Mouse (Mus musculus): Measurements from ENCODE around the gene Ear1. TPM values are rescaled to one million over a fixed set of nuclear protein-coding genes. Genes with fewer than 3 reads are reported as not detected.
"Not testable (repeated sequence)": the region's sequence is repeated elsewhere in the genome, so short reads cannot be mapped to it uniquely, and the experiment has no call there.

Ear1 gene
- polyA plus RNA-seq, 1 experiment from 2014 or later, result not detected

DNA sequence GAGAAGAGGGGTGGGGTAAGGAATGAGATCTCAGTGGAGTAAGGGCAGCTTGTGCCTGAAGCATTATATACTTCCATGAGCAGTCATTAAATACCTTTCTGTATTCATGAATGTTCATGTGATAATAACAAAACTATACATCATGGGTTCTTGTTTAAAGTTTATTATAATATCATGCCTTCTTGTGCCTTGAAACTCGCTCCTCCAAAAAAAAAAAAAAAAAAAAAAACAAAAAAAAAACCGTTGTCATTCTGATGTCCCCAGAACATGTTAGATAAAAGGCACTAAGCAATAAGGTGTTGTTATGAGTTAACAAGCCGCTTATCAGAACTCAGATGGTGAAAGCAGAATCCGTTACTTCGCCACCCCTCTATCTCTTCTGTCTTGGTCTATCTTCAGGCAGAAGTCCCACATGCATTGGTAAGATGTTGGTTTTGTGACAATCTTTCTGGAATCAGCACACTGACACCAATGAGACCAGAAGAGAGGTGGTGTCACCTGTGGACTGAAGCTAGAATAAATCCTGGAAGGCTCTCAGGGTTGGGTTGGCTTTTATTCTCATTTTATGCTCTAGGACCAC, 4.7 kb upstream of the Ear1 start:
- ATAC-seq (ENCODE audit: insufficient number of reproducible peaks, low FRiP score, low TSS enrichment, low read depth), result not testable (repeated sequence)

GRCm38 (mm10) chr14:43877789-43878188, 2.5 kb upstream of the Ear1 start:
- ATAC-seq (ENCODE audit: insufficient number of reproducible peaks, low FRiP score, low TSS enrichment, low read depth); H3K4me3 ChIP-seq (ENCODE audit: low read depth, low read length); H3K9ac ChIP-seq (ENCODE audit: low read length); H3K27ac ChIP-seq (replicated peaks; ENCODE audit: low read depth, low read length); H3K4me2 ChIP-seq (ENCODE audit: low read depth, severe bottlenecking); H3K9me3 ChIP-seq (ENCODE audit: control insufficient read depth, low read length); DNase-seq (ENCODE audit: low spot score); H3K27me3 ChIP-seq (ENCODE audit: control insufficient read depth, insufficient read depth, low read length); H3K36me3 ChIP-seq (ENCODE audit: control insufficient read depth, insufficient read depth, low read length); H3K4me1 ChIP-seq (ENCODE audit: control insufficient read depth, insufficient read depth, low read length): not testable (repeated sequence)
- WGBS, result 50% methylated on average over 1 of the region's 2 CpGs

More for the DNA sequence above, 4.7 kb upstream of the Ear1 start:
- DNase-seq (ENCODE audit: low spot score); H3K4me2 ChIP-seq (ENCODE audit: low read depth, severe bottlenecking); H3K27me3 ChIP-seq (ENCODE audit: control insufficient read depth, insufficient read depth, low read length); H3K4me1 ChIP-seq (ENCODE audit: control insufficient read depth, insufficient read depth, low read length); H3K27ac ChIP-seq (replicated peaks; ENCODE audit: low read depth, low read length); H3K4me3 ChIP-seq (ENCODE audit: low read depth, low read length); H3K36me3 ChIP-seq (ENCODE audit: control insufficient read depth, insufficient read depth, low read length); H3K9ac ChIP-seq (ENCODE audit: low read length); H3K9me3 ChIP-seq (ENCODE audit: control insufficient read depth, low read length): not testable (repeated sequence)
- 86% methylated on average over 4 of the region's 5 CpGs for WGBS

- H3K4me2 ChIP-seq (ENCODE audit: low read depth, severe bottlenecking); H3K9ac ChIP-seq (ENCODE audit: low read length); H3K27me3 ChIP-seq (ENCODE audit: control insufficient read depth, insufficient read depth, low read length); H3K4me3 ChIP-seq (ENCODE audit: low read depth, low read length); DNase-seq (ENCODE audit: low spot score); H3K27ac ChIP-seq (replicated peaks; ENCODE audit: low read depth, low read length); ATAC-seq (ENCODE audit: insufficient number of reproducible peaks, low FRiP score, low TSS enrichment, low read depth); H3K4me1 ChIP-seq (ENCODE audit: control insufficient read depth, insufficient read depth, low read length); H3K9me3 ChIP-seq (ENCODE audit: control insufficient read depth, low read length); H3K36me3 ChIP-seq (ENCODE audit: control insufficient read depth, insufficient read depth, low read length): not testable (repeated sequence)
- WGBS, result 88% methylated on average over 3 of the region's 3 CpGs
Observed at GRCm38 (mm10) chr14:43874862-43875261, 455 bp downstream of the Ear1 start.

DNA sequence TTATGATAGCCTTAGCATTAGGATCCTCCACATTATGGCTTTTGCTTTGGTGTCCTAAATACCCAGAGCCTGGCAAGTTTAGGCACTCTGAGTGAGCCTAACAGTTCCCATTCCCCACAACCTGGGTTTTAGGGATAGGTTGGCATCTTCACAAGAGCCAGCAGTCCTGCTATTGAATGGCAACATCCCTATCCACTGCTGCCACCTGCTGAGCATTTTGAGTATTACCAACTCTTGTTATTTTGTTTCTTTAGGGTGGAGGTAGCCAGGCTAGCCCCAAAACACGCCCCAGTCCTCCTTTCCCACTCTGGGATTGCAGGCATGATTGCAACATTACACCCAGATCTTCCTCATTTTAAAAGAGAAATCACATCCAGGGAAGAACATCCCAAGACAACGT, 14.8 kb downstream of the Ear1 start:
- not testable (repeated sequence) for ATAC-seq (ENCODE audit: insufficient number of reproducible peaks, low FRiP score, low TSS enrichment, low read depth)
- 36% methylated on average over 2 of the region's 2 CpGs for WGBS

GRCm38 (mm10) chr14:43859465-43859864, 15.9 kb downstream of the Ear1 start:
- H3K27me3 ChIP-seq (ENCODE audit: control insufficient read depth, insufficient read depth, low read length); H3K4me2 ChIP-seq (ENCODE audit: low read depth, severe bottlenecking); ATAC-seq (ENCODE audit: insufficient number of reproducible peaks, low FRiP score, low TSS enrichment, low read depth); H3K4me3 ChIP-seq (ENCODE audit: low read depth, low read length); H3K4me1 ChIP-seq (ENCODE audit: control insufficient read depth, insufficient read depth, low read length); H3K9me3 ChIP-seq (ENCODE audit: control insufficient read depth, low read length); H3K9ac ChIP-seq (ENCODE audit: low read length); H3K27ac ChIP-seq (replicated peaks; ENCODE audit: low read depth, low read length); DNase-seq (ENCODE audit: low spot score); H3K36me3 ChIP-seq (ENCODE audit: control insufficient read depth, insufficient read depth, low read length): not testable (repeated sequence)
- WGBS, result 71% methylated on average over 4 of the region's 6 CpGs

More for the DNA sequence above, 14.8 kb downstream of the Ear1 start:
- H3K4me3 ChIP-seq (ENCODE audit: low read depth, low read length); H3K27me3 ChIP-seq (ENCODE audit: control insufficient read depth, insufficient read depth, low read length); H3K4me2 ChIP-seq (ENCODE audit: low read depth, severe bottlenecking); H3K36me3 ChIP-seq (ENCODE audit: control insufficient read depth, insufficient read depth, low read length); H3K27ac ChIP-seq (replicated peaks; ENCODE audit: low read depth, low read length); H3K4me1 ChIP-seq (ENCODE audit: control insufficient read depth, insufficient read depth, low read length); H3K9ac ChIP-seq (ENCODE audit: low read length); H3K9me3 ChIP-seq (ENCODE audit: control insufficient read depth, low read length): not testable (repeated sequence)
- DNase-seq (ENCODE audit: low spot score), result peak; percentile 40

DNA sequence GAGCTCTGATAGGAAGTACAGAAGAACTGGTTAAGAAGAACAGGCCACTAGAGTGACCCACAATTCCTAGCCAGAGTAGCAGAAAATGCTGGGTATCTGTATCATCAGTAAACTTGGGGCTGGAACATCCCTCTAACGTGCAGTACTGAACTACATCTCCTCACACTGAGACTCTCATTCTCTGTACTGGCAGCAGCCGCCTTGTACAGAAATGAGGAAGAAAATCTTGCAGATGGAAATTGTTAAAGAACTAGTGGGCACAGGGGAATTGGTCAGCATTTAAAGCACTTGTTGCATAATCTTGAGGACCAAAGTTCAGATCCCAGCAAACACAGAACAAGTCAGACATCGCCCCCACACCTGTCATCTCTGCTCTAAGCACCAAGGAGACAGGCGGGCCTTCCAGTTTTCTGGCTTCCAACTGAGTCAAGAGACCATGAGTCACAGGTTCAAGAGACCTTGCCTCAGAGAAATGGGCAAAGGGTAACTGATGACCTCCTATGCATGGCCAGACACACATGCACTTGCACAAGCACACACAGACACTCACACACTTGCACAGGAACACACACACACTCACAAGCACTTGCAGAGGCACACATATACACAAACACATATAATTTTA, 31.3 kb downstream of the Ear1 start:
- not testable (repeated sequence) for ATAC-seq (ENCODE audit: insufficient number of reproducible peaks, low FRiP score, low TSS enrichment, low read depth); H3K9me3 ChIP-seq (ENCODE audit: control insufficient read depth, low read length); H3K4me1 ChIP-seq (ENCODE audit: control insufficient read depth, insufficient read depth, low read length); H3K27ac ChIP-seq (replicated peaks; ENCODE audit: low read depth, low read length); H3K27me3 ChIP-seq (ENCODE audit: control insufficient read depth, insufficient read depth, low read length); H3K36me3 ChIP-seq (ENCODE audit: control insufficient read depth, insufficient read depth, low read length); H3K4me2 ChIP-seq (ENCODE audit: low read depth, severe bottlenecking); H3K9ac ChIP-seq (ENCODE audit: low read length); H3K4me3 ChIP-seq (ENCODE audit: low read depth, low read length); DNase-seq (ENCODE audit: low spot score)
- WGBS, result 79% methylated on average over 4 of the region's 4 CpGs

DNA sequence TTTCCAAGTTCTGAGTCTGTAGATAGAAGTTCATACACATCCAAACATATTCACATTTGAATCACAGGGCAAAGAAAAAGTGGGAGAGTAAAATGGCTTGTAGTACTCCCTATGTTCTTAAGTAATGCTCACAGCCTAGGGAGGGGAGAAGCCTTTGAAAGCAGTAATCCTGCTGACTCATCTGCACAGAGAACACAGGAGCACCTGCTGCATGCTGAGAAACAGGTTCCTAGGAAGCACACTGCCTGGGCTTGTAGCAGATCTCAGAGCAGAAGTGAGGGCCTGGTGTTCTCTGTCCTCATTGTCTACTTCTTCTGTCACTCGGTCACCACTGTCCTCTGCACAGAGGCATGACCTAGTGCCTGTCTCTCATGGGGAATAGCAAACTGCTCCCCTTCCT, 34.3 kb downstream of the Ear1 start:
- not testable (repeated sequence) for H3K4me1 ChIP-seq (ENCODE audit: control insufficient read depth, insufficient read depth, low read length); H3K9ac ChIP-seq (ENCODE audit: low read length); H3K36me3 ChIP-seq (ENCODE audit: control insufficient read depth, insufficient read depth, low read length); H3K4me2 ChIP-seq (ENCODE audit: low read depth, severe bottlenecking); H3K27me3 ChIP-seq (ENCODE audit: control insufficient read depth, insufficient read depth, low read length); DNase-seq (ENCODE audit: low spot score); H3K27ac ChIP-seq (replicated peaks; ENCODE audit: low read depth, low read length); H3K9me3 ChIP-seq (ENCODE audit: control insufficient read depth, low read length); H3K4me3 ChIP-seq (ENCODE audit: low read depth, low read length); ATAC-seq (ENCODE audit: insufficient number of reproducible peaks, low FRiP score, low TSS enrichment, low read depth)
- WGBS, result 83% methylated on average over 1 of the region's 1 CpGs

DNA sequence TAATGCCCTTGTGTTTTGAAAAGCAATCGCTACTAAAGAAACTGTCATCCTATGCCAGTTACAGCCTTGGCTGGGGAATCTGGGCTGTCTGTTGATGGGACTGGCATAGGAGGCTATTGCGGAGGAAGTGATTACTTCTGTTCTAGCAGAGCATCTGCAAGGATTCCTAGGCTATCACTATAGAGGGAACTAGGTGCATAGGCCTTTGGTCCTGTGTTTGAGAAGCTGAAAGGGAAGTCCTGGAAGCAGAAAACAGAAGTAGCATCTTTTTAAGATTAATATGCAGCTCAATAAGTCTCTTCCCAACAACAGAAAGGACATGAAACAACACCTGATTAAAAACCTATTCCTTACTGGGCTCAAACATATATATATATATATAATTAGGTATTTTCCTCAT, 40.0 kb downstream of the Ear1 start:
- H3K9ac ChIP-seq (ENCODE audit: low read length); H3K4me2 ChIP-seq (ENCODE audit: low read depth, severe bottlenecking); H3K9me3 ChIP-seq (ENCODE audit: control insufficient read depth, low read length); H3K4me1 ChIP-seq (ENCODE audit: control insufficient read depth, insufficient read depth, low read length); ATAC-seq (ENCODE audit: insufficient number of reproducible peaks, low FRiP score, low TSS enrichment, low read depth); H3K27me3 ChIP-seq (ENCODE audit: control insufficient read depth, insufficient read depth, low read length); DNase-seq (ENCODE audit: low spot score); H3K27ac ChIP-seq (replicated peaks; ENCODE audit: low read depth, low read length); H3K36me3 ChIP-seq (ENCODE audit: control insufficient read depth, insufficient read depth, low read length); H3K4me3 ChIP-seq (ENCODE audit: low read depth, low read length): not testable (repeated sequence)
- WGBS, result 89% methylated on average over 2 of the region's 2 CpGs

GRCm38 (mm10) chr14:43830385-43830784, 44.9 kb downstream of the Ear1 start:
- H3K4me3 ChIP-seq (ENCODE audit: low read depth, low read length); H3K9me3 ChIP-seq (ENCODE audit: control insufficient read depth, low read length); H3K27me3 ChIP-seq (ENCODE audit: control insufficient read depth, insufficient read depth, low read length); ATAC-seq (ENCODE audit: insufficient number of reproducible peaks, low FRiP score, low TSS enrichment, low read depth); DNase-seq (ENCODE audit: low spot score); H3K36me3 ChIP-seq (ENCODE audit: control insufficient read depth, insufficient read depth, low read length); H3K4me2 ChIP-seq (ENCODE audit: low read depth, severe bottlenecking); H3K27ac ChIP-seq (replicated peaks; ENCODE audit: low read depth, low read length); H3K4me1 ChIP-seq (ENCODE audit: control insufficient read depth, insufficient read depth, low read length); H3K9ac ChIP-seq (ENCODE audit: low read length): not testable (repeated sequence)
- WGBS, result 77% methylated on average over 1 of the region's 1 CpGs
